Mouse (Mus musculus) megakaryocyte, embryonic 14.5 days (primary cell): ENCODE data around the gene Defb39.

Experiments used
- FLI1 ChIP-seq: IDR thresholded peaks from 2 replicates; pipeline ENCODE4 v1.6.1; 2012; ENCODE audit warnings: low read length, inconsistent platforms, mixed read lengths
- GATA1 ChIP-seq: IDR thresholded peaks from 3 replicates; pipeline ENCODE4 v1.6.1; 2012; ENCODE audit warnings: mixed read lengths, low read length, inconsistent platforms, borderline replicate concordance

DNA sequence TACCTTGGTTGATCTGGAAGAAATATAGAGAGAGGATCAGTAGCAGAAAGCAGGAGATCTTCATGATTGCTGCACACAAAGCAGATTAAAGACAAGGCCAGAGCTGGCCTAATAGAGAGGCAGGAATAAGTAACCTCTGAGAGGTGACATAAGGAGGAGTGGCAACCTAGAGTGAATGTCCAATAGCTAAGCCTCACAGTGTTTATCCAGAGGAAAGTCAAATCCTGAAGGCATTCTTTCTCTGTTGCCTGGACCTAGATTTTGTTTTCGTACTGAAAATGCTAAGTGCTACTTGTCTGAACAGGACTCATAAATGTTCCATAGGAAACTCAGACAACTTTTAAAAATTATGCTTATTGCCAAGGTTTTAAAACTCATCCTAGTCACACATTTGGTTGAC, 38.1 kb downstream of the Defb39 start, which contains the start of gene Defb38:
- TF ChIP-seq GATA1 (no peak), FLI1 (no peak)
